Mouse (Mus musculus) ES-Bruce4 (cell line): ENCODE results near the gene Cntd1. TPM values are rescaled to one million over a fixed set of nuclear protein-coding genes. Genes with fewer than 3 reads are reported as not detected.
"Not testable (repeated sequence)": the region's sequence is repeated elsewhere in the genome, so short reads cannot be mapped to it uniquely, and the experiment has no call there.

Experiments used
- H3K27ac ChIP-seq: 2 replicates; pipeline ENCODE4 v1.5.1; 2012; ENCODE audit warnings: low read length, inconsistent platforms; ENCODE audit not compliant: insufficient read depth
- H3K27me3 ChIP-seq: 2 replicates; pipeline ENCODE4 v1.6.1; 2012; ENCODE audit warnings: mild to moderate bottlenecking, low read length, inconsistent platforms; ENCODE audit not compliant: control insufficient read depth, poor library complexity, insufficient read depth, severe bottlenecking
- H3K36me3 ChIP-seq: 2 replicates; pipeline ENCODE4 v1.6.1; 2012; ENCODE audit warnings: inconsistent platforms, mild to moderate bottlenecking, low read length, moderate library complexity; ENCODE audit not compliant: control insufficient read depth, poor library complexity, insufficient read depth, severe bottlenecking
- H3K4me1 ChIP-seq: one replicate; pipeline ENCODE4 v1.8.1; 2011; ENCODE audit warnings: low read length; ENCODE audit not compliant: control insufficient read depth, insufficient read depth
- H3K4me3 ChIP-seq: 2 replicates; pipeline ENCODE4 v1.5.1; 2011; ENCODE audit warnings: low read depth, mild to moderate bottlenecking, low read length
- H3K9ac ChIP-seq: 2 replicates; pipeline ENCODE4 v1.6.1; 2012; ENCODE audit warnings: low read depth, mild to moderate bottlenecking, inconsistent platforms; ENCODE audit not compliant: poor library complexity, severe bottlenecking
- H3K9me3 ChIP-seq: replicated peaks from 2 replicates; pipeline ENCODE4 v1.6.1; 2012; ENCODE audit warnings: mild to moderate bottlenecking, low read length, inconsistent platforms; ENCODE audit not compliant: control insufficient read depth, poor library complexity, insufficient read depth, severe bottlenecking
- CTCF ChIP-seq: IDR thresholded peaks from one replicate; pipeline ENCODE4 v1.8.1; 2011; ENCODE audit warnings: low read depth, low read length
- EP300 ChIP-seq: IDR thresholded peaks from 2 replicates; pipeline ENCODE4 v1.6.1; 2011; ENCODE audit warnings: low read depth, low read length; ENCODE audit not compliant: insufficient read depth
- POLR2A ChIP-seq: IDR thresholded peaks from one replicate; pipeline ENCODE4 v1.8.1; 2011; ENCODE audit warnings: low read length; ENCODE audit not compliant: insufficient read depth
- polyA plus RNA-seq: library from polyadenylated mRNA; stranded (reverse); fragments of >200 nt; gene quantifications from 2 replicates; pipeline ENCODE4 v1.2.4, GENCODE M21; 2011; ENCODE audit warnings: low read depth; ENCODE audit not compliant: missing spikeins, insufficient read depth, insufficient read length

Gene Cntd1
- polyA plus RNA-seq, 1 experiment: 14.6 TPM

DNA sequence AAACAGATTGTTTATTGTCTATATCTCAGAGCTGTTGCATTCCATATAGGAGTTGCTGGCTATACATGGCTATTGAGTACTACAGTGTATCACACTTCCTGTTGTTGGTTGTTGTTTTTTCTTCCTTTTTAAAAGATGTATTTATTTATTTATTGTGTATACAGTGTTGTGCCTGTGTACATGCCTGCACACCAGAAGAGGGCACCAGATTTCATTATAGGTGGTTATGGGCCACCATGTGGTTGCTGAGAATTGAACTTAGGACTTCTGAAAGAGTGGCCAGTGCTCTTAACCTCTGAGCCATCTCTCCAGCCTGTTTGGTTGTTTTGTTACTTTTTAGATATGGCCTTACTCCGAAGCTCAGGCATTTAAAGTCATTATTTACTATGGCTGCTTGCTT, 35.8 kb downstream of the Cntd1 start:
- TF ChIP-seq POLR2A (no peak), EP300 (no peak), CTCF (no peak)
- Histone ChIP-seq H3K27ac (no peak overlapping the region), H3K9me3 (0 out of 2 replicates have a peak, but pooled peaks cover 5% of the 10 kb centered on the region), H3K27me3 (no peaks in the 10 kb centered on the region), H3K36me3 (peaks cover 17% of the 10 kb centered on the region), H3K4me3 (no peak overlapping the region), H3K9ac (peak overlapping the region; percentile 93; the same call in 1 of the 2 replicates), H3K4me1 (no peaks in the 10 kb centered on the region)

GRCm38 (mm10) chr11:101315082-101315650, 36.4 kb downstream of the Cntd1 start:
- no peak for TF ChIP-seq CTCF
- no peak for TF ChIP-seq POLR2A
- TF ChIP-seq EP300: no peak
- H3K9ac ChIP-seq: peak overlapping the region; percentile 93
- H3K4me1 ChIP-seq: no peaks in the 10 kb centered on the region
- H3K27ac ChIP-seq: peak overlapping the region; percentile 85
- peak overlapping the region; percentile 94 for H3K4me3 ChIP-seq
- H3K27me3 ChIP-seq: no peaks in the 10 kb centered on the region
- 0 out of 2 replicates have a peak, but pooled peaks cover 5% of the 10 kb centered on the region for H3K9me3 ChIP-seq
- peaks cover 23% of the 10 kb centered on the region for H3K36me3 ChIP-seq

DNA sequence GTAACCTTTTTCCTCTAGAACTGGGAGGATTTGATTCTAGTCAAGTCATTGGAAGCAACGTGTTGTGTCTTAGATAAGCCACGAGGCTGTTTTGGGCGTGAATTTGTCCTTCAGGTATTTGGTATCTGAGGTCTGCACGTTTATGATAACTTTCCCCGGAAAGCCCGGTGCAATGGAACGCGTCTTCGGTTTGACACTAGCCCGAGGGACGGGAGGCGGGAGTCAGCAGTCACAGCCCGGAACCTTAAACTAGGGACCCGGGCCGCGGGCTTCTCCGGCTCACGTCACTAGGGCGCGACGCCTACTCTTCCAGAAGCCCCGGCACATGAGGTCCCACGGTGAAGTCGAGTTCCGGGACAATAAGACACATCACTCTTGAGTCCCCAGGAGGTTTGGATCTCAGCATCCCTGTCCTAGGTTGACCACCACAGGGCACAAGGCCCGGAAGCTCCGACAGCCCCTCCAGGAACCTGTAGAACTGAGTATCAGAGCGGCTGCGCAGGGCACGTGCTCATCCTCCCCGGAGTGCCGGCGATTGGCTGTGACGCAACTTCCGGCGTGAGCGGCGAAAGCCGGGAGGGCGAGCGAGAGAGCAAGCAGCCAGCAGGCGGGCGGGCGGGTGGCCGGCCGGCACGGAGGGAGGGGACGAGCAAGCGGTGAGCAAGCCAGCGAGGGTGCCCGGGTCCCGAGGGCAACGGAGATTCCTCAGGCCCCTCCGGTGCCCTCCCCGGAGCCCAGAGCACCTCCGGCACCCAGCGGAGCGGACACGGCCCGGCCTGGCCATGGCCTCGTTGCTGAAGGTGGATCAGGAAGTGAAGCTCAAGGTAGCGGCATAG, 37.1 kb downstream of the Cntd1 start, which contains the start of gene Psme3:
Gene Psme3 (plus strand): TSS at position 549 of the 836 bp plus-strand sequence.
- no peak for TF ChIP-seq CTCF
- TF ChIP-seq EP300: no peak
- no peak for TF ChIP-seq POLR2A
- peak within 1 kb of the TSS; percentile 94 for H3K4me3 ChIP-seq
- H3K9me3 ChIP-seq: 0 out of 2 replicates have a peak, but pooled peaks cover 5% of the 10 kb centered on the region
- peaks cover 30% of the 10 kb centered on the region for H3K36me3 ChIP-seq
- H3K4me1 ChIP-seq: no peaks in the 10 kb centered on the region
- H3K27me3 ChIP-seq: no peaks in the 10 kb centered on the region
- peak within 1 kb of the TSS; percentile 93 for H3K9ac ChIP-seq
- peak within 1 kb of the TSS; percentile 85 for H3K27ac ChIP-seq

DNA sequence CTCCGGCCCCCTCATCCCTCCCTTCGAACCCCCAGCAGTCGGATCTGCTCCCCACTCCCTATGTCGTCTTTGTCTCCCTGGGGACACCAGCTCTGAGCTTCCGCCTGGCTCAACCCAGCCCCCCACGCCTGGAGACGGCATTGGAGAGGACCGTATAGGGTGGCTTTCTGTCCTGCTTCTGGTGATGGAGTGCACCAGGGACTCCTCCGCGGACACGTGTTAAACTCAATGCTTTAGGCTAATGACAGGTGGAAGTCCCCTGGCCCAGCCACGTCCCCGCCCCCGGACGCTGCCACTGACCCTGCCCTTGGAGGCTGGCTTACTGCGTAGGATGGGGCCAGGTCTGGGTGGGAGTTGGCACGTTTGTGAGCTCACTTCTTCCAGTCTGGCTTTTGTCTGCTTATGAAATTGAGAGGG, 37.7 kb downstream of the Cntd1 start:
- no peak overlapping the region for H3K27ac ChIP-seq
- TF ChIP-seq EP300 (no peak), CTCF (no peak), POLR2A (no peak)
- peak overlapping the region; percentile 94 for H3K4me3 ChIP-seq
- peak overlapping the region; percentile 93 for H3K9ac ChIP-seq
- H3K36me3 ChIP-seq: peaks cover 37% of the 10 kb centered on the region
- 0 out of 2 replicates have a peak, but pooled peaks cover 5% of the 10 kb centered on the region for H3K9me3 ChIP-seq
- no peaks in the 10 kb centered on the region for H3K4me1 ChIP-seq
- H3K27me3 ChIP-seq: no peaks in the 10 kb centered on the region

DNA sequence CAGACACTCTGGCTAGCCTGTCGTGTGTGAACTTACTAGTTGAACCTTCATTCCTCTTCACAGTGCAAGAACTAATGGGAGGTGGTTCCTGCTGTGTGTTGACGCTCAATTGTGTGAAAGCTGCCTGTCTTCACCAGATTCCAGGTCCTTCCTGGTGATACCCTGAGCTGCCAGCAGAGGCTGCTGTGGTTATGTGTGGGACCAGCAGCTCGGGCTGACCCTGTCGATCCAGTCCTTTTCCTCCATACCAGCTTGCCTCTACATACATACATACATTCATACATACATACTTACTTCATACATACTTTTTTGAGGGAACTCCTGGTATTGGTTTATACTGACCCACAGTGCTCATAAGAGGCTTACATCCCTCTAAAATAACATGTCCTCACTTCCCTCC, 44.8 kb downstream of the Cntd1 start:
- 0 out of 2 replicates have a peak, but pooled peaks have one; percentile 46 for TF ChIP-seq EP300
- peak; percentile 98 for TF ChIP-seq CTCF
- no peak for TF ChIP-seq POLR2A
- Histone ChIP-seq H3K9ac (no peak overlapping the region), H3K4me1 (peaks cover 2% of the 10 kb centered on the region), H3K27me3 (no peaks in the 10 kb centered on the region), H3K4me3 (no peak overlapping the region), H3K36me3 (peaks cover 62% of the 10 kb centered on the region), H3K27ac (no peak overlapping the region), H3K9me3 (no peaks in the 10 kb centered on the region)

GRCm38 (mm10) chr11:101324763-101325162, 46.0 kb downstream of the Cntd1 start, which contains the start of gene Aoc2:
Gene Aoc2 (plus strand): TSS chr11:101325063.
- no peak for TF ChIP-seq CTCF
- H3K9ac ChIP-seq: no peak within 1 kb of the TSS
- no peaks in the 10 kb centered on the region for H3K9me3 ChIP-seq
- H3K27me3 ChIP-seq: no peaks in the 10 kb centered on the region
- no peak within 1 kb of the TSS for H3K27ac ChIP-seq
- H3K36me3 ChIP-seq: peaks cover 51% of the 10 kb centered on the region
- peaks cover 2% of the 10 kb centered on the region for H3K4me1 ChIP-seq
- H3K4me3 ChIP-seq: no peak within 1 kb of the TSS

DNA sequence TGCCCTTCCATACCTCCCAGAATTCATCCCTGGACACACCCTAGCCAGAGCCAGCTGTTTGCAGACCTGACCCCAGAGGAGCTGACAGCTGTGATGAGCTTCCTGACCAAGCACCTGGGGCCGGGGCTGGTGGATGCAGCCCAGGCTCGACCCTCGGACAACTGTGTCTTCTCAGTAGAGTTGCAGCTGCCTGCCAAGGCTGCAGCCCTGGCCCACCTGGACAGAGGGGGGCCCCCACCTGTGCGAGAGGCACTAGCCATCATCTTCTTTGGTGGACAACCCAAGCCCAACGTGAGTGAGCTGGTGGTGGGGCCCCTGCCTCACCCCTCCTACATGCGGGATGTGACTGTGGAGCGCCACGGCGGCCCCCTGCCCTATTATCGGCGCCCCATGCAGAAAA, 46.4 kb downstream of the Cntd1 start:
- H3K9ac ChIP-seq, H3K4me1 ChIP-seq, H3K27me3 ChIP-seq, H3K9me3 ChIP-seq, H3K27ac ChIP-seq, H3K4me3 ChIP-seq: not testable (repeated sequence)
- peaks cover 46% of the 10 kb centered on the region for H3K36me3 ChIP-seq
